Mouse (Mus musculus) heart, adult 18-20 months (tissue): ENCODE measurements at regions not wholly inside any gene's neighbourhood (a gene's known extent, or its start where the extent isn't known, plus 50 kb on each side); places are given as distances from the start of the nearest gene placed in this dataset.

Experiments
- DNase-seq, 2 experiments: peaks; one replicate each; pipeline ENCODE4 v3.0.0; 2021 to 2022; ENCODE audit warnings: mixed read lengths in 1 of 2

DNA sequence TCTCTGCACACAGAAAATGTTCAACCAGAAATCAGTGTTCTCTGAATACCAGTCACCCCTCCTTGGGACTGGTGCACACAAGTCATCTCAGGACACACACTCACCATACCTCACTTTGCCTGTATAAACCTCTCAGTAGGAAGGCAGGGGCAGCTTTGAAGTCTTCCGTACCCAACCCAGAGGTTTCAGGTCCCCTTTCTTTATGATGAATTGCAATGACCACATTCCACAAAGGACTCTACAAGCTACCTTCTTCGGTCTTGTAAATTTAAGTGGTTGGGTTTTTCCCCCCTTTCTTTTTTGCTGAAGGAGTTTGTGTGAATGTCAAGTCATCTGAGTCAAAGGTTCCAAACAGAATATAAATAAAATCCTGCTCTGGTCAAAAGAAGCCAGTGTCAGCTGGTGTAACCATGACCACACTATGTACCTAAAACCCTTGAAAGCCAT is 76.9 kb upstream of the Far2 start:
- DNase-seq: no peak

- DNase-seq: no peak
Measured at GRCm38 (mm10) chr6:147972552-147972951, 74.5 kb upstream of the Far2 start.

DNA sequence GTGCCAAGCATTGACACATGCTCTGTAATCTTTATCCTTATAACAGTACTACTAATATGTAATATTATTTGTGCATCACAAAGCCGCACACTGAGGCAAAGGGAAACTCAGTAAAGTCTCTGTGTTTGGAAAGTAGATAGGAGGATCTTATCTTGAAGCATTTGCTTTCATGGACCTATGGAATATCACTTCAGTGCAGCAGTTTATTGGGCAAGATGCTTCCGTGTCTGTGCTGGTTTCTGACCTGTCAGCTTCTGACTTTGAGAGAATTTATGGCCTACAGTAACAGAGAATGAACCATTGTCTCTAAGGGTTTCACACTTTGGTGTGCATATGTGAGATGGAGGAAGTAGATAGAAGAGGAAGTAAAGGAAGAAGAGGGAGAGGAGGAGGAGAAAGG is 74.0 kb upstream of the Far2 start:
- no peak for DNase-seq

DNA sequence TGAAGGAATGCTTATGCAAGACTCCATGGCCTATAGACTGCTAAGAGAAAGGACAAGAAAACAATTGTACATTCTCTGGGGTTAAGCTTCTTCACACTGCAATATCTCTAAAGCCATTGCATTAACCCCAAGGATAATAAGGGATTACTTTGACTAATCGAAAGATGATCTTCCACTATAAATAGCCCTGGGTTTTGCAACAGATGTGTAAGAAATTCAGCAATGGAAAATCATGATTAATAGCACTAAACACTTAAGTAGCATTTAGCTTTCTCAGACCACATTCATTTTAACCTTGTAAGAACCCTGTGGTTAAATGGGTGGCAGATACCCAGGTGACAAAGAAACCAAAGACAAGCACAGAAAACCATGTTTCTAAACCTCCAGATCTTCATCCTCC is 71.1 kb upstream of the Far2 start:
- no peak for DNase-seq

- DNase-seq: no peak
Measured at GRCm38 (mm10) chr6:147989381-147989780, 57.7 kb upstream of the Far2 start.
